Mouse (Mus musculus) liver, embryonic 13.5 days (tissue): Measurements from ENCODE around the gene Gm49384. TPM values are rescaled to one million over a fixed set of nuclear protein-coding genes. Genes with fewer than 3 reads are reported as not detected.

ENCODE experiments used
- ATAC-seq: fragments of 200-750 bp; cut with Nextera tagmentation; 2 replicates; pipeline ENCODE4 v1.8.0; 2017; ENCODE audit warnings: low read depth, mild to moderate bottlenecking, moderate number of reproducible peaks, moderate library complexity
- DNase-seq: peaks from one replicate; pipeline ENCODE4 v3.0.0; 2022
- H3K27ac ChIP-seq: fragments of 300-500 bp; sonication (generic); 2 replicates; pipeline ENCODE4 v1.5.1; 2015; ENCODE audit warnings: moderate library complexity, mild to moderate bottlenecking, inconsistent platforms
- H3K27me3 ChIP-seq: fragments of 300-500 bp; sonication (generic); 2 replicates; pipeline ENCODE4 v1.6.1; 2015; ENCODE audit warnings: mild to moderate bottlenecking, inconsistent platforms
- H3K36me3 ChIP-seq: fragments of 300-500 bp; sonication (generic); 2 replicates; pipeline ENCODE4 v1.6.1; 2015; ENCODE audit warnings: mild to moderate bottlenecking, inconsistent platforms
- H3K4me1 ChIP-seq: fragments of 300-500 bp; sonication (generic); replicated peaks from 2 replicates; pipeline ENCODE4 v1.6.1; 2015; ENCODE audit warnings: inconsistent platforms
- H3K4me2 ChIP-seq: fragments of 300-500 bp; sonication (generic); 2 replicates; pipeline ENCODE4 v1.6.1; 2015; ENCODE audit warnings: inconsistent platforms, mild to moderate bottlenecking, moderate library complexity
- H3K4me3 ChIP-seq: fragments of 300-500 bp; sonication (generic); replicated peaks from 2 replicates; pipeline ENCODE4 v1.5.1; 2015; ENCODE audit warnings: mild to moderate bottlenecking, inconsistent platforms
- H3K9ac ChIP-seq: fragments of 300-500 bp; sonication (generic); 2 replicates; pipeline ENCODE4 v1.6.1; 2015; ENCODE audit warnings: mild to moderate bottlenecking, inconsistent platforms
- H3K9me3 ChIP-seq: fragments of 300-500 bp; sonication (generic); replicated peaks from 2 replicates; pipeline ENCODE4 v1.6.1; 2016; ENCODE audit warnings: inconsistent platforms
- WGBS: fragments of 180-500 bp; shearing (Covaris S2); methylation state at CpG from one replicate; pipeline ENCODE4 v1.1.7; 2015; ENCODE audit not compliant: insufficient replicate concordance; 5-methylcytosine and 5-hydroxymethylcytosine counted together
- polyA plus RNA-seq: library from polyadenylated mRNA; unstranded; fragments of >200 nt; fragmentation: Nextera tagmentation; extraction: Ambion mirVana; gene quantifications from 2 replicates; pipeline ENCODE4 v1.2.1, GENCODE M21; 2015

Gene Gm49384
- polyA plus RNA-seq, 1 experiment from 2014 or later = 27.7 TPM

- Histone ChIP-seq H3K9ac (peak within 1 kb of the TSS; percentile 92), H3K4me2 (peak within 1 kb of the TSS; percentile 98), H3K4me3 (peak within 1 kb of the TSS; percentile 95), H3K4me1 (peaks cover 36% of the 10 kb centered on the region), H3K27ac (peak within 1 kb of the TSS; percentile 88), H3K27me3 (no peaks in the 10 kb centered on the region), H3K36me3 (peaks cover 39% of the 10 kb centered on the region), H3K9me3 (no peaks in the 10 kb centered on the region)
- DNase-seq = peak; percentile 68
- WGBS = under 1% methylated on average over 18 of the region's 18 CpGs
- ATAC-seq = peak; percentile 42
Measured at GRCm38 (mm10) chr12:69198164-69198535, 5.9 kb downstream of the Gm49384 start, which contains the start of gene Dnaaf2. TSS of gene Dnaaf2 (minus strand) at chr12:69198429.

GRCm38 (mm10) chr12:69197378-69198163 lies 6.5 kb downstream of the Gm49384 start:
- Histone ChIP-seq H3K36me3 (peaks cover 39% of the 10 kb centered on the region), H3K9me3 (no peaks in the 10 kb centered on the region), H3K27me3 (no peaks in the 10 kb centered on the region), H3K4me3 (peak overlapping the region; percentile 95), H3K4me1 (peaks cover 39% of the 10 kb centered on the region), H3K27ac (peak overlapping the region; percentile 88), H3K9ac (peak overlapping the region; percentile 92), H3K4me2 (peak overlapping the region; percentile 98)
- WGBS = under 1% methylated on average over 94 of the region's 94 CpGs
- peak; percentile 79 for ATAC-seq
- DNase-seq = peak; percentile 62

- peak within 1 kb of the TSS; percentile 95 for H3K4me3 ChIP-seq
- DNase-seq = peak; percentile 59
- peak within 1 kb of the TSS; percentile 98 for H3K4me2 ChIP-seq
- peak within 1 kb of the TSS; percentile 92 for H3K9ac ChIP-seq
- H3K27ac ChIP-seq = peak within 1 kb of the TSS; percentile 88
- no peaks in the 10 kb centered on the region for H3K9me3 ChIP-seq
- under 1% methylated on average over 75 of the region's 75 CpGs for WGBS
- peak; percentile 76 for ATAC-seq
- H3K4me1 ChIP-seq = peaks cover 39% of the 10 kb centered on the region
- no peaks in the 10 kb centered on the region for H3K27me3 ChIP-seq
- peaks cover 38% of the 10 kb centered on the region for H3K36me3 ChIP-seq
Measured at GRCm38 (mm10) chr12:69196444-69197377, 7.4 kb downstream of the Gm49384 start, which contains the start of gene Gm49383. TSS of gene Gm49383 (minus strand) at chr12:69197104.

- no peak overlapping the region for H3K4me3 ChIP-seq
- H3K36me3 ChIP-seq = peaks cover 47% of the 10 kb centered on the region
- no peak overlapping the region for H3K9ac ChIP-seq
- WGBS = 92% methylated on average over 2 of the region's 2 CpGs
- no peak for DNase-seq
- no peak overlapping the region for H3K27ac ChIP-seq
- peaks cover 26% of the 10 kb centered on the region for H3K4me1 ChIP-seq
- no peaks in the 10 kb centered on the region for H3K27me3 ChIP-seq
- no peaks in the 10 kb centered on the region for H3K9me3 ChIP-seq
- ATAC-seq = no peak
- no peak overlapping the region for H3K4me2 ChIP-seq
Measured at GRCm38 (mm10) chr12:69192637-69193036, 11.4 kb downstream of the Gm49384 start.

- no peak overlapping the region for H3K9ac ChIP-seq
- H3K9me3 ChIP-seq = no peaks in the 10 kb centered on the region
- H3K4me1 ChIP-seq = peaks cover 35% of the 10 kb centered on the region
- 76% methylated on average over 5 of the region's 5 CpGs for WGBS
- no peak for DNase-seq
- H3K27ac ChIP-seq = no peak overlapping the region
- H3K36me3 ChIP-seq = peaks cover 54% of the 10 kb centered on the region
- H3K27me3 ChIP-seq = no peaks in the 10 kb centered on the region
- ATAC-seq = no peak
- H3K4me2 ChIP-seq = no peak overlapping the region
- no peak overlapping the region for H3K4me3 ChIP-seq
Measured at GRCm38 (mm10) chr12:69191396-69191795, 12.7 kb downstream of the Gm49384 start.

GRCm38 (mm10) chr12:69190522-69190921 lies 13.5 kb downstream of the Gm49384 start:
- H3K9ac ChIP-seq = no peak overlapping the region
- no peak for DNase-seq
- no peaks in the 10 kb centered on the region for H3K27me3 ChIP-seq
- no peak overlapping the region for H3K4me2 ChIP-seq
- peaks cover 36% of the 10 kb centered on the region for H3K4me1 ChIP-seq
- WGBS = 95% methylated on average over 1 of the region's 1 CpGs
- no peaks in the 10 kb centered on the region for H3K9me3 ChIP-seq
- H3K4me3 ChIP-seq = no peak overlapping the region
- H3K27ac ChIP-seq = no peak overlapping the region
- H3K36me3 ChIP-seq = peaks cover 54% of the 10 kb centered on the region
- ATAC-seq = no peak

- peaks cover 54% of the 10 kb centered on the region for H3K36me3 ChIP-seq
- 82% methylated on average over 9 of the region's 9 CpGs for WGBS
- H3K9me3 ChIP-seq = no peaks in the 10 kb centered on the region
- H3K4me2 ChIP-seq = no peak overlapping the region
- H3K27ac ChIP-seq = no peak overlapping the region
- no peak overlapping the region for H3K9ac ChIP-seq
- H3K27me3 ChIP-seq = no peaks in the 10 kb centered on the region
- H3K4me1 ChIP-seq = peaks cover 38% of the 10 kb centered on the region
- DNase-seq = no peak
- no peak for ATAC-seq
- no peak overlapping the region for H3K4me3 ChIP-seq
Measured at GRCm38 (mm10) chr12:69190074-69190473, 14.0 kb downstream of the Gm49384 start.

- no peaks in the 10 kb centered on the region for H3K9me3 ChIP-seq
- no peak for ATAC-seq
- H3K36me3 ChIP-seq = peaks cover 48% of the 10 kb centered on the region
- 53% methylated on average over 5 of the region's 5 CpGs for WGBS
- H3K4me2 ChIP-seq = peak overlapping the region; percentile 34
- DNase-seq = no peak
- H3K4me1 ChIP-seq = peaks cover 39% of the 10 kb centered on the region
- no peaks in the 10 kb centered on the region for H3K27me3 ChIP-seq
- H3K9ac ChIP-seq = peak overlapping the region; percentile 49
- peak overlapping the region; percentile 59 for H3K27ac ChIP-seq
- H3K4me3 ChIP-seq = peak overlapping the region; percentile 21; the same call in 1 of the 2 replicates
Measured at GRCm38 (mm10) chr12:69186811-69187471, 17.1 kb downstream of the Gm49384 start.

GRCm38 (mm10) chr12:69185371-69185770 lies 18.7 kb downstream of the Gm49384 start:
- Histone ChIP-seq H3K9ac (peak overlapping the region; percentile 96), H3K4me1 (peaks cover 39% of the 10 kb centered on the region), H3K27me3 (no peaks in the 10 kb centered on the region), H3K4me3 (peak overlapping the region; percentile 91), H3K27ac (peak overlapping the region; percentile 94), H3K4me2 (peak overlapping the region; percentile 97), H3K9me3 (no peaks in the 10 kb centered on the region), H3K36me3 (peaks cover 44% of the 10 kb centered on the region)
- ATAC-seq = no peak
- no peak for DNase-seq
- 33% methylated on average over 7 of the region's 7 CpGs for WGBS

GRCm38 (mm10) chr12:69184342-69185295 lies 19.4 kb downstream of the Gm49384 start:
- WGBS = under 1% methylated on average over 86 of the region's 86 CpGs
- peak overlapping the region; percentile 94 for H3K27ac ChIP-seq
- H3K4me1 ChIP-seq = peaks cover 39% of the 10 kb centered on the region
- peak overlapping the region; percentile 91 for H3K4me3 ChIP-seq
- H3K36me3 ChIP-seq = peaks cover 39% of the 10 kb centered on the region
- ATAC-seq (peak; percentile 52), DNase-seq (peak; percentile 42)
- H3K9ac ChIP-seq = peak overlapping the region; percentile 96
- no peaks in the 10 kb centered on the region for H3K9me3 ChIP-seq
- H3K27me3 ChIP-seq = no peaks in the 10 kb centered on the region
- peak overlapping the region; percentile 97 for H3K4me2 ChIP-seq
